10 mouse cellular contexts compared by ENCODE assay signal in genomic region chr12:69211057-69211456, GRCm38 (mm10). TPM values are rescaled to one million over a fixed set of nuclear protein-coding genes. Genes with fewer than 3 reads are reported as not detected.
DNase-seq lines count a peak whose midpoint lies in the region; ATAC-seq and TF ChIP-seq lines count a peak whose summit lies in the region.
"Had no signal": no experiment of that assay in that cellular context is flagged by ENCODE, and none has a peak within 500 bp of the region (broad histone marks: within the 10 kb centered on the region; RNA-seq: fewer than 3 reads in every experiment).

No protein-coding gene starts in this region.

- H3K27me3 ChIP-seq in forebrain, embryonic 11.5 days (ENCODE audit: control insufficient read depth, insufficient read depth, low read length) = no peaks in the 10 kb centered on the region
- H3K27me3 ChIP-seq in forebrain, embryonic 12.5 days = no peaks in the 10 kb centered on the region
- H3K27me3 ChIP-seq: limb, embryonic 15.5 days had no signal

- ATAC-seq in forebrain, embryonic 11.5 days (replicated peaks; ENCODE audit: low FRiP score) = no peak
- ATAC-seq in forebrain, embryonic 12.5 days (ENCODE audit: low FRiP score) = no peak

- H3K9me3 ChIP-seq in forebrain, embryonic 11.5 days (ENCODE audit: control insufficient read depth, low read length) = no peaks in the 10 kb centered on the region
- H3K9me3 ChIP-seq in forebrain, embryonic 12.5 days = no peaks in the 10 kb centered on the region
- H3K9me3 ChIP-seq: forebrain, embryonic 10.5 days; limb, embryonic 15.5 days had no signal

- no peak overlapping the region for H3K4me2 ChIP-seq in forebrain, embryonic 11.5 days (ENCODE audit: low read depth, low read length, severe bottlenecking)
- no peak overlapping the region for H3K4me2 ChIP-seq in forebrain, embryonic 12.5 days
- H3K4me2 ChIP-seq: limb, embryonic 15.5 days had no signal

- intact Hi-C loops in left cerebral cortex, adult 2 months (cut with DNase I) = no loop called here
- intact Hi-C loops in left cerebral cortex, postnatal 36 days (cut with DNase I) = no loop called here
- intact Hi-C loops in gastrocnemius, postnatal 14 days (cut with DNase I; ENCODE audit: low total_unique reads) = loop anchor here (10.0 kb wide), 1 partner anchor 124 kb away; no protein-coding TSS in a partner anchor

- H3K36me3 ChIP-seq in forebrain, embryonic 11.5 days (ENCODE audit: control insufficient read depth, insufficient read depth, low read length) = peaks cover 12% of the 10 kb centered on the region; the same call in 1 of the 2 replicates
- H3K36me3 ChIP-seq in forebrain, embryonic 12.5 days (replicated peaks) = peaks cover 63% of the 10 kb centered on the region

- H3K4me3 ChIP-seq in forebrain, embryonic 11.5 days (ENCODE audit: low read depth, low read length) = no peak overlapping the region
- no peak overlapping the region for H3K4me3 ChIP-seq in forebrain, embryonic 12.5 days (replicated peaks)
- no peak overlapping the region for H3K4me3 ChIP-seq in left cerebral cortex, adult 2 months
- H3K4me3 ChIP-seq: forebrain, embryonic 10.5 days; limb, embryonic 15.5 days had no signal

- H3K4me1 ChIP-seq in forebrain, embryonic 11.5 days (replicated peaks; ENCODE audit: control insufficient read depth, insufficient read depth, low read length) = no peaks in the 10 kb centered on the region
- H3K4me1 ChIP-seq in forebrain, embryonic 12.5 days = no peaks in the 10 kb centered on the region
- H3K4me1 ChIP-seq: forebrain, embryonic 10.5 days; limb, embryonic 15.5 days had no signal

- TF ChIP-seq CTCF in left cerebral cortex, adult 2 months (IDR thresholded peaks at IDR 0.05) = peak; percentile 43

- no peak overlapping the region for H3K9ac ChIP-seq in forebrain, embryonic 11.5 days (ENCODE audit: low read length)
- no peak overlapping the region for H3K9ac ChIP-seq in forebrain, embryonic 12.5 days
- H3K9ac ChIP-seq: limb, embryonic 15.5 days had no signal

- 90% methylated on average over 5 of the region's 5 CpGs for whole genome bisulfite sequencing in forebrain, embryonic 11.5 days
- 85% methylated on average over 5 of the region's 5 CpGs for WGBS in forebrain, embryonic 12.5 days

- DNase-seq in forebrain, embryonic 11.5 days (ENCODE audit: low spot score) = peak; percentile 25
- DNase-seq in left cerebral cortex, adult 2 months (ENCODE audit: extremely low spot score in 1 of 2, low spot score in 2 of 2) = no peak
- no peak for DNase-seq in left cerebral cortex, postnatal 36 days (ENCODE audit: low spot score in 2 of 2)
- peak; percentile 57 for DNase-seq in NIH3T3 (ENCODE audit: low read depth)
- peak; percentile 27 for DNase-seq in lung, postnatal 14 days
- DNase-seq in layer of hippocampus, adult 11-12 months (ENCODE audit: low spot score) = no peak
- no peak for DNase-seq in gastrocnemius, postnatal 14 days

- no peak overlapping the region for H3K27ac ChIP-seq in forebrain, embryonic 11.5 days (ENCODE audit: low read depth, low read length)
- H3K27ac ChIP-seq in forebrain, embryonic 12.5 days = no peak overlapping the region
- no peak overlapping the region for H3K27ac ChIP-seq in left cerebral cortex, adult 2 months
- H3K27ac ChIP-seq: forebrain, embryonic 10.5 days had no signal

RNA-seq across cellular contexts. Expression of gene Gm49384, which starts 7.0 kb away (rescaled TPM):
- polyA plus RNA-seq in forebrain, embryonic 11.5 days (2014; fragmentation: Nextera tagmentation; extraction: Ambion mirVana) = 43.2 and 46.6 TPM in 2 replicates
- polyA plus RNA-seq in forebrain, embryonic 12.5 days (2016; fragmentation: Nextera tagmentation; extraction: Ambion mirVana) = 31.2 and 37.9 TPM in 2 replicates
- total RNA-seq in left cerebral cortex, adult 2 months (2021) = 1 to 10 TPM; 3.1 to 4.5 TPM
- 1 to 10 TPM; 2.2 to 2.8 TPM for total RNA-seq in left cerebral cortex, postnatal 36 days (2021)
- total RNA-seq in gastrocnemius, postnatal 14 days (2021) = 1 to 10 TPM; 1.4 to 2.0 TPM

RNA-seq across cellular contexts. Expression of gene Dnaaf2, which starts 12.8 kb away (rescaled TPM):
- 17.1 and 20.0 TPM in 2 replicates for polyA plus RNA-seq in forebrain, embryonic 11.5 days (2014; fragmentation: Nextera tagmentation; extraction: Ambion mirVana)
- 15.0 and 17.4 TPM in 2 replicates for polyA plus RNA-seq in forebrain, embryonic 12.5 days (2016; fragmentation: Nextera tagmentation; extraction: Ambion mirVana)
- 1 to 10 TPM; 1.7 TPM for total RNA-seq in left cerebral cortex, adult 2 months (2021)
- 1 to 10 TPM; 1.8 to 1.9 TPM for total RNA-seq in left cerebral cortex, postnatal 36 days (2021)
- under 1 TPM; 0.24 to 0.66 TPM for total RNA-seq in gastrocnemius, postnatal 14 days (2021)

RNA-seq across cellular contexts. Expression of gene Gm49383, which starts 14.2 kb away (rescaled TPM):
- 42.2 and 43.4 TPM in 2 replicates for polyA plus RNA-seq in forebrain, embryonic 11.5 days (2014; fragmentation: Nextera tagmentation; extraction: Ambion mirVana)
- polyA plus RNA-seq in forebrain, embryonic 12.5 days (2016; fragmentation: Nextera tagmentation; extraction: Ambion mirVana) = 38.6 and 41.0 TPM in 2 replicates
- total RNA-seq in left cerebral cortex, adult 2 months (2021) = 1 to 10 TPM; 4.8 to 6.1 TPM
- total RNA-seq in left cerebral cortex, postnatal 36 days (2021) = 1 to 10 TPM; 2.1 to 5.6 TPM
- 1 to 10 TPM; 1.5 to 2.8 TPM for total RNA-seq in gastrocnemius, postnatal 14 days (2021)

RNA-seq across cellular contexts. Expression of gene Pole2, which starts 16.9 kb away (rescaled TPM):
- 33.7 and 35.7 TPM in 2 replicates for polyA plus RNA-seq in forebrain, embryonic 11.5 days (2014; fragmentation: Nextera tagmentation; extraction: Ambion mirVana)
- 26.3 and 27.1 TPM in 2 replicates for polyA plus RNA-seq in forebrain, embryonic 12.5 days (2016; fragmentation: Nextera tagmentation; extraction: Ambion mirVana)
- total RNA-seq in left cerebral cortex, adult 2 months (2021) = under 1 TPM; 0.40 to 0.66 TPM
- total RNA-seq in left cerebral cortex, postnatal 36 days (2021) = under 1 TPM in 1 of 2 experiments, not detected in 1; 0.79 TPM
- total RNA-seq in gastrocnemius, postnatal 14 days (2021) = 1 to 10 TPM in 1 of 2 experiments, under 1 TPM in 1; 0.80 to 1.7 TPM

RNA-seq across cellular contexts. Expression of gene Mgat2, which starts 27.1 kb away (rescaled TPM):
- 40.6 and 42.3 TPM in 2 replicates for polyA plus RNA-seq in forebrain, embryonic 11.5 days (2014; fragmentation: Nextera tagmentation; extraction: Ambion mirVana)
- 45.6 and 46.6 TPM in 2 replicates for polyA plus RNA-seq in forebrain, embryonic 12.5 days (2016; fragmentation: Nextera tagmentation; extraction: Ambion mirVana)
- total RNA-seq in left cerebral cortex, adult 2 months (2021) = 10 to 100 TPM; 27.0 to 28.9 TPM
- 10 to 100 TPM; 27.3 to 30.7 TPM for total RNA-seq in left cerebral cortex, postnatal 36 days (2021)
- 10 to 100 TPM; 11.7 to 16.1 TPM for total RNA-seq in gastrocnemius, postnatal 14 days (2021)

Comparison
In these comparisons a context has a peak if more than half of its experiments do, and no peak if none do; other contexts are left out.
1. DNase-seq: peak in forebrain, embryonic 11.5 days (single experiment), NIH3T3 (single experiment) and lung, postnatal 14 days (single experiment); none in left cerebral cortex, adult 2 months (0 of 2), left cerebral cortex, postnatal 36 days (0 of 2), layer of hippocampus, adult 11-12 months (single experiment) and gastrocnemius, postnatal 14 days (single experiment).